ENCODE assay signal across 14 mouse cellular contexts in genomic region chr6:4634804-4635203, GRCm38 (mm10).
"Had no signal": no experiment of that assay in that cellular context is flagged by ENCODE, and none has a peak within 500 bp of the region (broad histone marks: within the 10 kb centered on the region; RNA-seq: fewer than 3 reads in every experiment).

No protein-coding gene starts in this region.

- H3K4me3 ChIP-seq: left cerebral cortex, adult 2 months; liver, embryonic 15.5 days; midbrain, embryonic 15.5 days; neural tube, embryonic 13.5 days; stomach, embryonic 15.5 days had no signal

- H3K9ac ChIP-seq: liver, embryonic 15.5 days; midbrain, embryonic 15.5 days; neural tube, embryonic 13.5 days; stomach, embryonic 15.5 days had no signal

- H3K9me3 ChIP-seq: liver, embryonic 15.5 days; midbrain, embryonic 15.5 days; neural tube, embryonic 13.5 days; stomach, embryonic 15.5 days had no signal

- H3K4me2 ChIP-seq: liver, embryonic 11.5 days; liver, embryonic 15.5 days; midbrain, embryonic 11.5 days; midbrain, embryonic 15.5 days; neural tube, embryonic 13.5 days; stomach, embryonic 15.5 days had no signal

- H3K36me3 ChIP-seq: stomach, embryonic 15.5 days had no signal

- H3K27me3 ChIP-seq: liver, embryonic 15.5 days; midbrain, embryonic 15.5 days; neural tube, embryonic 13.5 days; stomach, embryonic 15.5 days had no signal

- H3K27ac ChIP-seq: left cerebral cortex, adult 2 months; liver, embryonic 15.5 days; midbrain, embryonic 15.5 days; neural tube, embryonic 13.5 days; stomach, embryonic 15.5 days had no signal

- H3K4me1 ChIP-seq: liver, embryonic 15.5 days; midbrain, embryonic 15.5 days; neural tube, embryonic 13.5 days; stomach, embryonic 15.5 days had no signal

- ATAC-seq: intestine, embryonic 16.5 days; lung, postnatal 0 days; midbrain, embryonic 15.5 days had no signal

- DNase-seq: lung, adult 2 months; lung, postnatal 36 days; retina, postnatal 1 day; thymus, adult 2 months; thymus, postnatal 25 days had no signal
